Mouse (Mus musculus): ENCODE measurements around the gene Rsg1.

Rsg1 gene

DNA sequence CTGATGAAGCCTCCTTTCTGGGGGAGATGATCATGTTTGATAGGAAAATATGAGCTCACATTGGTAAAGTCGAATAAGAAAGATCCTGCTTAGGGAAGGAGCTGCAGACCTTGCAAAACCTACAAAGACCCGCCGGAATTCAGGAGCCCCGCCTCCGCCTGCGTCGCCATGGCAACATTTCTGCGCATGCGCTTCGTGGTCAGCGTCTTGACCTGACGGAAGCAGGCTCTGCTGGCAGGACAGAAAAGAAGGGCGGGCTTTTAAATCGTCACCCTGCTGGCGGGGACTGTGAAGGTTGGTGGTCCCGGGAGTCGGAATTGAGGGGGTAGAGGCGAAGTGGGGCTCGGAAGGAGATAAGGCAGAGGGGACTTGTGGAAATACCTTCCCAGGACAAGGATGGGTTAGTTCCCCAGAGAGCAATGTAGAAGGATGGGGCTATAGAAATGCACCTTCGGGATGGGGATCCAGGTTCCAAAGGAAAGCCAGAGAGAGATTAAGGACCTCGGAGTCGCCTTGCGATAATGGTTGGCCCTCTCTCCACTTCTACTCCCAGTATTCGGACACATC lies at the start of gene Rsg1:
Gene Rsg1 (plus strand): TSS at position 187 of the 567 bp plus-strand sequence.
- peak; percentile 98 for DNase-seq (ENCODE audit: extremely low spot score)

DNA sequence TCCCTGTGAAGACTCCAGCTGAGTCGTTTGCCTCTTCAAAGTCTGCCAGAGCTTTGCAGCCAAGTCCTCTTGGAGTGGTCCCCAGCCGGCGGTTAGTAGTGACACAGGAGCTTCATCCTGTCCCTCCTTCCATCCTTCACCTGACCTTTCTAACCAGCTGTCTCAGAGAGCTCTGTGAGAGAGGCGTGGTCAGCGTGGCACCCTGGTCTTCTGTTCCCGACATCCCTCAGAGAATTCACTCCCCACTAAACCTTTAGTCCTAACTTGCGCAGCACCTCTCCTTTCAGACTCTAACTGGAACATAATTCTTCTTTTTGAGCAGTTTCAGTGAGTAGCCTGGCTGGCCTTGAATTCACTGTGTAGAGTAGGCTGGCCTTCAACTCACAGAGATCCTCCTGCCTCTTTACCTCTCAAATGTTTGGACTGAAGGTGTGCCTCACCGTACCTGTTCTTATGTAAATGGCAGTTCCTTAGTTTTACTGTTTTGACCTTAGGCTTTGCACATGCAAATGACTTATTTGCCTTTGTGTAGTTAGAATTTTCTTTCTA lies 47.9 kb upstream of the Rsg1 start:
- DNase-seq (ENCODE audit: extremely low spot score): no peak

DNA sequence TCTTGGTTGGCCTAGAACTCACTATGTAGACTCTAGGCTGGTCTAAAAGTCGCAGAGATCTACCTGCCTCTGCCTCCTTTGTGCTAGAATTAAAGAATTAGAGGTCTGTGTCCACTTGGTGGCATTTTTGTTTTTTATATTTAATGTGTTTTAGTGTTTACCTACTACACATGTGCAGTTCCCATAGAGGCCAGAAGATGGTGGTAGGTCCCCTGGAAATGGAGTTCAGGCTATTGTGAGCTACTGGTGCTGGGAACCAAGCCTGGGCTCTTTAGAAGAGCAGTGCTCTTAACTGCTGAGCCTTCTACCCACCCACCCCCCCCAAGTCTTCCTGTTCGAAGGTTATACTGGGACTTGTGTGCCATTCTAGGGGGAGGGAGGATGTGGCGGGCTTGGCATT lies 46.6 kb upstream of the Rsg1 start:
- DNase-seq (ENCODE audit: extremely low spot score): no peak

DNA sequence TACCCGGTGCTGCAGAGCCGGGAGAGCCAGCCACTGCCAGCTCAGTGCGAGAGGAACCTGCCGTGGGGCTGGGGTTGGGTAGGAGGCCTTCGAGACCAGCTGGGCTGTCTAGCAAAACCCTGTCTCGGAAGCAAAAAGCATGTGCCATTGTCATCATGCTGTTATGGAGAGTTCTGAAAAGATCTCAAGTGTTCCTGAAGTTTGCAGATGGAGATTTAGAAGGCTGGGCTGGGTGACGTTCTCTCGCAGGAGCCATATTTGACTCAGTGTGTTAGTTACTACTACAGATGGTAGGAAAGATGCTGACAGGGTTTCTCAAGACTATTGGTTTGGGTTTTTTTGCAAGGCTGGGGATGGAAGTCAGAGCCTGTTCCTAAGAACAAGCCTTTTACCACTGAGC lies 41.6 kb upstream of the Rsg1 start:
- DNase-seq (ENCODE audit: extremely low spot score): no peak

DNA sequence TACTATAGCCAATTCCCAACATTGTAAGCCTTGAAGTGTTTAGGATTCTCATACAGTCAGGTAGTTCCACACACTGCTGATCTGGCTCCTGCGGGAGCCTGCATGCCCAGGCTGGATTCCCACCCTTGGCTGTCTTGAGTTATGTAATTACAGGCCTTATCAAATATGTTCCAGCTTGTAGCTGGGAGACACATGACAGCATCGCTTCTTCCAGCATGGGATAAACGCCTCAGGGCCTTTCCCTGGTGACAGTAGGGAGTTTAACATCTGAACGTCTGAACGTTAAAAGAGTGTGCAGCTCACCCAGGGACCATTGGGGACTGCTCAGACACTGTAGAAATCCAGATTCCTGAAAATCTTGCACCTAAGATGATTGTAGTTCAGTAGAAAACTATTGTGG lies 38.0 kb upstream of the Rsg1 start:
- no peak for DNase-seq (ENCODE audit: extremely low spot score)

DNA sequence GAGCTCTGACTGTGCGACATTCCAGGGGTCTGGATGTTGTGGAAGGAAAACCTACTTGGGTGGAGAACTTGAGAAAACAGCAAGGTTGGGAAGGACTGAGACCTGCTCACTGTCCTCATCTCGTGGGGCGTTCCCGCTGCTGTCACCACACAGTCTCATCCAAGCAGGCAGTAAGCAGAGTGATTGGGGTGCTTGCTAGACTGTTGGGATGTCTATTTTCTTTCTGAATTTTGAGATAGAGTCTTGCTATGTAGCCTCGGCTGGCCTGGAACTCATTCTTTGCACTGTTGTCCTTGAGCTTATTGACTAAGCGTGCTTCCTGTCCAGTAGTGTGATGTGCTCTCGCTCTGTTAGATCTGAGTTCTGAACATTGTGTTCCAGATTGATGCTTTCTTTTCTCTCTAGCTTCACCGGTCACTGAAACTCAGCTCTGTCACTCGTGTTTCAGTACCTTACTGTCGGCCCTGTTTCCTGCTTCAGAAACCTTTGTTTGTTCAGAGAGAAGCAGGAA lies 37.4 kb upstream of the Rsg1 start:
- no peak for DNase-seq (ENCODE audit: extremely low spot score)

DNA sequence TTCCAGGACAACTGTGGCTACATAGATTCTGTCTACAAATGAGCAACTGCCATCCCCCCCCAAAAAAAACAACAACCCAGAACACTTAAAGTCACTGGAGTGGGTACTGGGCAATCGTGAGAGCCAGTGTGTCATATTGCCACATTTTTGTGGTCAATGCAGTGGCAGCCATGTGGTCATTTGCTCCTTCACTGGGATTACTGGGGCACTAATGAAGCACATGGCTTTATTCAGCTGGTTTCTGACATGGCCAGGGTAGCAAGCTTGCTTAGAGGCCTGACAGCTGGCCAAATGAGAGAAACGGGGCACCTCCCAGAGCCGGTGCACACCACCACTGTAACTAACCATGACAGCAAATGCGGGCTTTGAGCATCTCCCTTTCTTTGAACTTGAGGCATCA lies 35.3 kb upstream of the Rsg1 start:
- no peak for DNase-seq (ENCODE audit: extremely low spot score)

DNA sequence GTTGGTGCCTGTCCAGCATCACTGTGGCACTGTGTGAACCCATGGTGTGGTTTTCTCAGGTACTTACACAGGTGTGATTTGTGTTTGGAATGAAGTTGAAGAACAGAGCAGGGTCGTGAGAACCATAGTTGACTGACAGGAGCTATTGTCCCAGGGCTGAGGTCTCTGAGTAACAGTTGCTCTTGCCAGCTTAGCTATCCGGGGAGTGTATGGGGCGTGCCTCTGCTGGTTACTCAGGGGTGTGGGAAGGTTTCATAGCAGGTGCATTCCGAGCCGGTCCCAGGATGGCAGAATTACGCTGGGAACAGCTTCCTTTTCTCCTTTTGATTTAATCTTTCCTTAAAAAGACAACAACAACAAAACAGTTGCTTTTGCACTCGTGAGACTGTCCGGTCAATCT lies 32.9 kb upstream of the Rsg1 start:
- DNase-seq (ENCODE audit: extremely low spot score): no peak

DNA sequence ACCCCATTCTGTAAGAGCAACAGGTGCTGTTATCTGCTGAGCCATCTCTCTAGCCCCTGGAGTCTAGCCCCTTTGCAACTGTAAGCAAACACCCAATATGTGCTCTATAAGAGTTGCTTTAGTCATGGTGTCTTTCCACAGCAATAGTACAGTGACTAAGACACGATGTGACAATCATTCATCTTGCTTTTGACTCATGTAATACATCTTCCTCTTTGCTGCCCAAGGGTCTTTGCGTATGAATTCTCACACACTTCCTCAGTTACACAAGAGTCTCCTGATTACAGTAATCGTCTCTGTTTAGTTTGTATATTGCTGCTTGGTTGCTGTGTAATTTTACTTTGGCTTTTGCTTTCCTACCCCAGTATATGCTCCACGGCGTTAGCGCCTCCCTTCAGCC lies 31.8 kb upstream of the Rsg1 start:
- DNase-seq (ENCODE audit: extremely low spot score): no peak

DNA sequence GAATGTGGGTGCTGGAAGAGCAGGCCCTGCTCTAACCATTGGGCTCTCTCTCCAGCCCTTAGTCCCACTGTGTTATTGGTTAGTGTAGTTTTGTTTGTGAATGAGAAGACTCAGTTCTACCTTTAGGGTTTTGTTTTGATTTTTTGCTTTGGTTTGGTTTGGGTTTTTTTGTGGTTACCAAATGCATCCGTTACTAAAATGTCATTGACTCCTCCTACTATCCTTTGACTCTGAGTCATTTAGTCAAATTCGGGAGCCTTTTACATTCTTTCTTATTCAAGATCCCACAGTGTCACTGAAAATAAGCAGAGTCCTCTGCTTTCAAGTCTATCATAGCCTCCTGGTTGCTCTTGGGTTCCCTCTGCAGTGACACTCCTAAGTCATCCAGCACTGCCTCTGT lies 29.8 kb upstream of the Rsg1 start:
- DNase-seq (ENCODE audit: extremely low spot score): no peak

DNA sequence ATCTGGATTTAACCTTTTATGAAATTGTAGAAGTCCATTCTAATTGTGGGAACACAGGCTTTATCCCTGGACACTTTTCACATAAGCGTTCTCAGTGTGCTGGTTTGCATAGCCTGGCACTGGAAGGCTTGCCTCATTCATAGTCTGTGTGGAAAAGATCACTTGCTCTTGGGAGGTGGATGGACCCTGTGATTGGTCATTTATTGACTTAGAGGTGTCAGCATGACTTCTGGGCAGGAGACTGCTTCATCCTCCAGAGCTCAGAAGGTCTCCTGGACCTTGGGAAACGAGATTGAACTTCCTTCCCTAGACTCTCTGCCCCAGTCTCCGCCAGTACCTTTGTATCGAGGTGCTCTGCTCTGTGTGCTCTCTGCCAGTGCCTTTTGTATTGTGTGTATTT lies 29.3 kb upstream of the Rsg1 start:
- DNase-seq (ENCODE audit: extremely low spot score): no peak

DNA sequence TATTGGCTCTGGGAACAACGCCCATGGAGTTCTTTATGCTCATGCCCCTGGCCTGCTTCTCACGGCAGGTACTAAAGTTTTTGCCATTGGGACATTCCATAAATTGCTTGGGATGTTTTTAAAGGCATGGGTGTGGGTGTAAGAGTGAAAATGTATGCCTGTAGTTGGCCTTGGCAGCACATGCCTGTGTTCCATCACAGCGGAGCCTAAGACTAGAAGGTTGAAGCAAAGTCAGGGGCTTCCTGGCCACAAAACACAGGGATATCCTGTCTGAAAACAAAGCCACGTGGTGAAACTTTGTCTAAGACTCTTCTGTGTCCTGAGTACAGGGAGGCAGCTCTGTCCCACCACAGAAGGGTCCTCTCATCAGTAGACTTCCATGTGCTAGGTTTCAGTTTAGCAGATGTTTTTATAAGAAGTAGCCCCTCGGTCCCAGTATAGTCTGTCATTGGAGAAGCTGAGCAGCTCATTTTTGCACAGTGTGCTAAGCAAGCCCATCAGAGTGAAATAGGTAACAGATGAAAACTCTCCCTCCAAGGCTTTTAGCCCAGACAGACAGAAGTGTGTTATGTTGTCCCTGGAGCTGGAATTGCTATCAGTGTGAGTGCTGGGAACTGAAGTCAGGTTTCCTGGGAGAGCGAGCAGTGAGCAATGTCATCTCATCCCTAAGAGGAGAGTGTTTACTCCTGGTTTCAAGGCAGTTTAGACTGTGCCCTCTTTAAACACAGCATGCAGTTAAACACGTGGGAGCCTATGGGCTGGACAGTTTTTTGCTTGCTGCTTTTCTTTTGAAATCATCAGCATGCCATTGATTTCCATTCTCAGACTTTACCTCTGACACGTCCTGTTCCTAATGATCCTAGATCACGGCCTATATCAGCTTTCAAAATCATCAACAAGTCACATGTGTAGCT lies 26.6 kb upstream of the Rsg1 start:
- DNase-seq (ENCODE audit: extremely low spot score): no peak

DNA sequence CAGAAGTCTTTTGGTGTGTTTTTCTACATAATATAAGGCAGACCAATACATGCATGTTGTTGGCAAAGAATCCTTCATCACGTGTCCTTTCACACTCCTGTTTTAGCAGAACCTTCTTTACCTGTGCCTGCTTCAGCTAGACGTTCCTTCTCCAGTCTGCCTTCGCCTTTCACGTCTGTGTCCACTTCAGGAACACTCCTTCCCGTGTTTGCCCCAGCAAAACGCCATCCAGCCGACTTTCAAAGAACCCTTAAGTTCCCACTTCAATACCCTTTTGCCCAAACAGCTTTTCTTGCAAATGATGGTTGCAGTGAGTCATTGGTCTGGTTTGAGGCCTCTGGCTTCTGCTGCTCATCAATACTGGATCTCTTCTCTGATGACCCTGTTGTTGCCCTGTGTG lies 22.5 kb upstream of the Rsg1 start:
- no peak for DNase-seq (ENCODE audit: extremely low spot score)

DNA sequence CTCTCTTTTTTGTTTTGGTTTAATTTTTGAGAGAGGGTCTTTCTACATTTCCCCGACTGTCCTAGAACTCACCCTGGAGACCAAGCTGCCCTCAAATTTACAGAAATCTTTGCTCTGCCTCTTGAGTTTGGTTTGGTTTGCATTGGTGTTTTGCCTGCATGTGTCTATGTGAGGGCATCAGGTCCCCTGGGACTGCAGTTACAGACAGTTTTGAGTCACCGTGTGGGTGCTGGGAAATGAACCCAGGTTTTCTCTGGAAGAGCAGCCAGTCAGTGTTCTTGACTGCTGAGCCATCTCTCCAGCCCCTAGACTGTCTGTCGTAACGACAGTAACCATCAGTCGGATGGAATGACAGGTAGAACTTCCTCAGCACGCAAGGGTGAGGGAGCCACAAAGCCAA lies 19.2 kb upstream of the Rsg1 start:
- DNase-seq (ENCODE audit: extremely low spot score): no peak

DNA sequence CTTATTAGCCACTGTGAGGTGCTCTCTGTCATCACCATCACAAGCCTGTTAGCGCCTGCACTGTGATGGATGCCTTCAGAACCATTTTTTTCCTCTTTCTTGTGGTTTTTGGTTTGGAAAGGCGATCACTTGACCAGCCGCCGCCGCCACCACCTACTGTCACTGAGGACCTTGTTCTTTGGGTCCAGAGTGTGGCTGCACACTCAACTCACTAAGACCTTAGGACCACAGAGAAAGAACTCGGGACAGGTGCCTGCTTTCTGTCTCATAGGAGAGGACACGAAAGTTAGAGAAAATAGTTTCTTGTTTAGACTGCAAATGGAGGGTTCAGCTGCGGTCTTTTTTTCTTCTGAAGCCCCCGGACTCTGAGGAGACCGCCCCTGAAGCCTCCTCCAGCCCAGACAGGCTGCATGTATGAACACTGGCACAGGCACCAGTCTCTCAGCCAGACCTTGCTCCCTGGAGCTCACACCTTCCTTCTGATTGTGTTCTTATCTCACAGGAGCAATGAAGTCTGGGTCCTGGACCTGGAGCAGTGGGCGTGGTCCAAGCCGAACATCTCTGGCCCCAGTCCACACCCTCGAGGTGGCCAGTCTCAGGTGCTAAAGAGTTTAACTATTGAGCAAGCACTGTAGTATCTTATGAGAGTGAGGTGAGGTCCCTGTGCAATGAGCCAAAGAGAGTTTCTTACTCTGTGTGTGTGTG lies 16.6 kb upstream of the Rsg1 start:
- DNase-seq (ENCODE audit: extremely low spot score): no peak

DNA sequence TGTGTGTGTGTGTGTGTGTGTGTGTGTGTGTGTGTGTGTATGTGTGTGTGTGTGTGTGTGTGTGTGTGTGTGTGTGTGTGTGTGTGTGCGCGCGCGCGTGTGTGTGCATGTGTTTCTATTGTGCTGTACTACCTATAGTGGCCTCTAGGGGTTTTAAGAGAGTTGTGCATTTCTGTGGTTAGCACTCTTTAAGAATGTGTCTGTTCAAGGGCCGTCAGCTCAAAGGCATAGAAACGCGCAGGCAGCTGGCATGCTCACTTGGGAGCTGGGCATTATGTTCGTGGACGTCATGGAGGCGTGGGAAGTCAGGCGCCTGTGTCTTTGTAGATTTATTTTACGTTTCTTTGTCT lies 16.1 kb upstream of the Rsg1 start:
- DNase-seq (ENCODE audit: extremely low spot score): no peak

DNA sequence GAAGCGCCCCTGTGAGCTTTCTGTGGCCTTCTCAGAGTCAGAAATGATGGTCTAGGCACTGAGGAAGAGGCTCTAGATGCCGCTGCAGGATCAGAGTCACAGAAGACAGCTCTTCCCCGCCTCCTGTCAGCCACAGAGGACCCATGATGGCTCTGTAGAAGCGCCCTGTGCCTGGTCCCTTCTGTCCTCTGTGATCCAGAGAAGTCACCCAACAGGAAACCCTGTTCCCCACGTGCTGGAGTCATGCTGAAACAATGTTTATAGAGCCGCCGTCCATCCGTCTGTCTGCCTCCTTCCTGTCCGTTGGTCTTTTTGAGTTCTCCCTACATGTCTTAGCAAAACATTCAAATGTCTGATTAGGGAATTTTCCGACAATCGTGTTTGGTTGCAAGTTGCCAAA lies 12.8 kb upstream of the Rsg1 start:
- DNase-seq (ENCODE audit: extremely low spot score): no peak

DNA sequence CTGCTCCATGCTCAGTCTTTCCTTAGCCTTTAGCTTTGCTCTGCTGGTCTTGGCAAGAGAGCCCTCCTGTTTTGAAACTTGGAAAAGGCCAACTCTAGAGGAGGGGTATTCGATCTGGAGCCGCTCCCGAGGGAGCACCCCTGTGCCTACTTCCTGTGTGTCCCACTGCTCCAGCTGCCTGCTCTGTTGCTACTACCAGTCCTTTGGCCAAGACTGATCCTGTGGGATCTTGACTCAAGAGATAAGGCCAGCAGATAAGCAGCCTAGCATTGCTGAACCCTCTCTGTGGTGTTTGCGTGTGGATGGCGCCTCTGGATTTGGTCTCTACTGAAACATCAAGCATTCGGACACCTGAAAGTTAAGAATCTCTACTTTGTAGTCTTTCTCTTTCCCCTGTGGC lies 11.6 kb upstream of the Rsg1 start:
- DNase-seq (ENCODE audit: extremely low spot score): no peak

DNA sequence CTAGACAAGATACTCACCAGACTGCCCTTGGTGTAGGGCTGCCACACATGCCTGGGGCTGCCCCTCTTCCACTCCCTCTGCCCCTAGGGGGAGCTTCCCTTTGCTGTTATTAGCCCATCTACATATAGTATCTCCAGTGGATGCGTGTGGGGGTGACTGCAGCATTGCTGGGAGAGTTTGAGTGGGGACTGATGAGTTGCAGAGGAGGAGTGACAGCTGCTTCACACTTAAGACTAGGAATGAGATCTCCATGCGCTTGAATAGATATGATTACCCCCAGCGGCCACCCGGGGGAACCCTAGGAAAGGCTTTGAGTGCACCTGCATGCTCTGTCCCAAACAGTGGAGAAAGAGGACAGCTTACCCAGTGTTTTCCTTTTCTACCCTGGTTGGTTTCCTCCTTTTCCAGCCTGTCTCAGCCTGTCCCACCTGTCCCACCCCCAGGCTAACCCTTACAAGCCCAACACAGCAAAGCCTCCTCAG lies 9.1 kb upstream of the Rsg1 start:
- DNase-seq (ENCODE audit: extremely low spot score): no peak

DNA sequence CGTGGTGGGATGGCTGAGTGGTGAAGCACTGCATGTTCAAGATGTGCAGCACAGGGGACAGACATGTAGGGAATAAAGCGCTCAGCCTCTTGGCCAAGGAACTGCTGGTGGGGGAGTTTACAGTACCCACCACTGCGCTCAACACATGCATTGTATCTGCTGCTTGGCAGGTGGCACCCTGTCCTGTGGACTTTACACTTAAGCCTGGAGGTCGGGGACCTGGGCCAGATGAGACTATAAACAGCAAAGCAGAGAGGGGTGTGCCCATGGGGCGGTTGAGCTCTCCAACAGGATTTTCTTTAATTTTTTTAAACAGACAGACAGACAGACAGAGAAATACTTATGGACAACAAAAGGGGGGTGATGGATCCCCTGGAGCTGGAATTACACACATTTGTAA lies 6.7 kb upstream of the Rsg1 start:
- DNase-seq (ENCODE audit: extremely low spot score): no peak

DNA sequence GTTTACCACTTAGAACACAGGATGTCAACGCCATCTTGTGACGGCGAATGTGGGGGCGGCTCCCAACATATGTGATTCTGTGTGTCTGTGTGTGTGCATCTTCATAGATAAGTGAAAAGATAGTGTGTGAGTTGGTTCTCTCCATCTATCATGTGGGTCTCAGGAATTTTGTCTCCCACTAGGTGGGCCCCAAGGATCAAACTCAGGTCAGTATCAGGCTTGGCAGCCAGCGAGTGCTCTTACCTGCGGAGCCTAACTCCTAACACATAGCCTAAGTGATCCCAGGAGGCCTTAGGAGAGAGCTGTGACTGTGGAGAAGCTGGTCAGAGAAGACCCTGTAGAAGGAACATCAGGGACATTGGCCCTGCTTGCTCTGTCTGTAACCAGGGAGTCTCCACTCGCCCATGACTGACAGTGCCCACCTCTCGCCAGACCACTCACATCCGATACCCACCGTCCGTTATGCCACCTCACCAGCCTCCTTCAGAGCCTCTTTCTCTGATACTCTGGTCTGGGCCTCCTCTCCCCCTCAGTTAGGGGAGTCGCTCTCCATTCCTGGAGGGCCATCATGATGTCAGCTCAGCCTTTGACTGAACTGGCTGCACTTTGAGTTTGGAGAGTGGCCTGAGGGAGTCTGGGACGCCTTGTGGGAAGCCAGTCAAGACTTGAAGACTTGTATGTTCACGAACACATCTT lies 3.1 kb upstream of the Rsg1 start:
- no peak for DNase-seq (ENCODE audit: extremely low spot score)

DNA sequence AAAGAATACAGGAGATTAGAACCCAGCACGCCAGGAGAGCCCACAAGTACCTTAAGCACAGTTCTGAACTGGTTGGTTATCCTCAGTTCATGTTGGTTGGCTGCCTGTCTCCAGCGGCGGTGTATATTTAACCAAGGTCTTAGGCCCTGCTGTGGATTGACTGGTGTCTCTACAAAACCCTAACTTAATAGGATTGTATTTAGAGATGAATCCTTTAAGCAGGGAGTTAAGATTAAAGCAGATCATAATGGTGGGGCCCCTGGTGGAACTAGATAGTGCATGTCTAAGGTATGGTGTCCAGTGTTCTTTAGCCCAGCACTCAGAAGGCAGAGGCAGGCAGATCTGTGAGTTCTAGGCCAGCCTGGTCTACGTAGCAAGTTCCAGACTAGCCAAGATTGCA lies 2.1 kb upstream of the Rsg1 start:
- no peak for DNase-seq (ENCODE audit: extremely low spot score)

Data from embryo, embryonic 9.5 days (tissue).